Mouse (Mus musculus): Measurements from ENCODE around the gene Il17c.

DNA sequence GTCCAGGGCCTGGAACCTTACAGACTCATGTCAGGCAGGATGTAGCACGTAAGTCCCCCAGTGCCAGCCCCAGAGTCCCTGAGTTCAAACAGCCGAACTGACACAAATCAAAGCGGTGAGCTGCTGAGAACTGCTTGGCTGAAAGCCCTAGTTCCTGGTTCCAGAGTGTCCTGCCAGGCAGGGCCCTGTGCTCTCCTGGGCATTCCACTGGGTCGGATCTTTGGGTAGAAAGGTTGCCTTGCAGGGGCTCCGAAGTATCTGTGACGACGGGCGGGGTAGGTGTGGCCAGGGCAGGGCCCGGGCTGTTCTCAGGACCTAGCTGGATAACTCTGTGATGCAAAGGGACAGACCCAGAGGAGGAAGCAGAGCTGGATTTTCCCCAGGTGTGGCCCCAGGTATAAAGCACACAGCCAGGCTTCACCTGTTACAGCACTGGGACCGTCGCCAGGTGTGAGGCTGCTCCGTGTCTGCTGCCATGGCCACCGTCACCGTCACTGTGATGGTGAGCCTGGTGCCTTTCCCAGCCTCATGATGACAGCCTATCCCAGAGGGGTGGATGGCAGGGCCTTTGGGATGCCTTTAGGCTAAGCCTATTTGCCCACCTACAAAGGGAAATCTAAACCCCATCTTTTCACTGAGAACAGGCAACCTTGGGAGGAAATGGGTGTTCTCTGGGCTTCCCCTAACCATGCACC, at the start of gene Il17c:
- TF ChIP-seq POLR2A (IDR thresholded peaks at IDR 0.05; ENCODE audit: control insufficient read depth, low read depth, low read length) (no peak), CTCF (IDR thresholded peaks at IDR 0.05; ENCODE audit: control insufficient read depth, insufficient read depth, insufficient replicate concordance, low read depth, low read length) (no peak)

Measured in testis, adult 2 months (tissue).